Mouse (Mus musculus) CH12.LX (cell line): ENCODE results near the gene Gstp2. TPM values are rescaled to one million over a fixed set of nuclear protein-coding genes. Genes with fewer than 3 reads are reported as not detected.
A peak's percentile ranks its signal among the peaks of the same experiment; 100 is the strongest.

ENCODE experiments used
- DNase-seq: peaks from one replicate; pipeline ENCODE4 v3.0.0-alpha.2; 2013; ENCODE audit errors: extremely low read depth
- H3K27ac ChIP-seq: 2 replicates; pipeline ENCODE4 v1.5.1; 2012; ENCODE audit warnings: low read depth, mild to moderate bottlenecking, control low read depth, moderate library complexity; ENCODE audit not compliant: insufficient read depth
- H3K27me3 ChIP-seq: replicated peaks from 2 replicates; pipeline ENCODE3; 2012; ENCODE audit warnings: inconsistent platforms
- H3K36me3 ChIP-seq, 2 experiments: replicated peaks in 1 of 2; 2 replicates each; pipeline versions ENCODE3 to v1.6.1; 2012; ENCODE audit warnings: inconsistent platforms in 1 of 2, low read length in 1 of 2, mild to moderate bottlenecking in 1 of 2, mixed read lengths in 1 of 2, moderate library complexity in 1 of 2; ENCODE audit not compliant: control insufficient read depth in 1 of 2, insufficient read depth in 1 of 2
- H3K4me1 ChIP-seq, 2 experiments: 2 replicates each; pipeline ENCODE4 v1.6.1; 2012; ENCODE audit warnings: inconsistent platforms in 1 of 2, moderate library complexity in 1 of 2; ENCODE audit not compliant: insufficient read depth in 2 of 2, control insufficient read depth in 1 of 2
- H3K4me2 ChIP-seq: 2 replicates; pipeline ENCODE4 v1.6.1; 2012; ENCODE audit warnings: low read depth, mild to moderate bottlenecking, control low read depth; ENCODE audit not compliant: poor library complexity, insufficient read depth, severe bottlenecking
- H3K4me3 ChIP-seq, 3 experiments: fragments of 150-350 bp in 1 of 3; sonication (generic) in 1 of 3; replicated peaks in 1 of 3; 2 replicates each; pipeline versions ENCODE3 to v1.5.1; 2011 to 2012; ENCODE audit warnings: low read depth in 2 of 3, low read length in 2 of 3, mild to moderate bottlenecking in 2 of 3, moderate library complexity in 2 of 3, control low read depth in 1 of 3, improper control_type of control experiment in 1 of 3, inconsistent platforms in 1 of 3, mixed read lengths in 1 of 3; ENCODE audit not compliant: poor library complexity in 1 of 3
- H3K79me2 ChIP-seq: replicated peaks from 2 replicates; pipeline ENCODE4 v1.6.1; 2012; ENCODE audit warnings: mild to moderate bottlenecking, moderate library complexity; ENCODE audit not compliant: control insufficient read depth, poor library complexity, insufficient read depth, severe bottlenecking; ENCODE audit errors: extremely low read depth
- H3K9ac ChIP-seq: 2 replicates; pipeline ENCODE4 v1.6.1; 2012; ENCODE audit warnings: low read depth, mild to moderate bottlenecking, control low read depth, moderate library complexity; ENCODE audit not compliant: insufficient read depth
- H3K9me3 ChIP-seq: replicated peaks from 2 replicates; pipeline ENCODE3; 2012; ENCODE audit warnings: low read length, inconsistent platforms, mixed read lengths
- BHLHE40 ChIP-seq: IDR thresholded peaks from 2 replicates; pipeline ENCODE4 v1.6.1; 2011; ENCODE audit warnings: mild to moderate bottlenecking, low read depth, low read length, improper control_type of control experiment
- CHD1 ChIP-seq: IDR thresholded peaks from 2 replicates; pipeline ENCODE4 v1.6.1; 2012; ENCODE audit warnings: low read depth, low read length, improper control_type of control experiment, inconsistent platforms
- CHD2 ChIP-seq: IDR thresholded peaks from 2 replicates; pipeline ENCODE4 v1.6.1; 2011; ENCODE audit warnings: low read length, improper control_type of control experiment
- CTCF ChIP-seq, 2 experiments: IDR thresholded peaks in 1 of 2; conservative IDR thresholded peaks in 1 of 2; 2 replicates each; pipeline ENCODE4 v1.5.1; 2011 to 2012; ENCODE audit warnings: low read depth in 2 of 2, low read length in 2 of 2, improper control_type of control experiment in 1 of 2, inconsistent platforms in 1 of 2, mild to moderate bottlenecking in 1 of 2, moderate library complexity in 1 of 2
- E2F4 ChIP-seq: IDR thresholded peaks from 2 replicates; pipeline ENCODE4 v1.6.1; 2011; ENCODE audit warnings: low read depth, low read length, improper control_type of control experiment; ENCODE audit not compliant: insufficient replicate concordance
- ETS1 ChIP-seq: conservative IDR thresholded peaks from 2 replicates; pipeline ENCODE4 v1.6.1; 2012; ENCODE audit warnings: low read depth, mild to moderate bottlenecking, inconsistent platforms, low read length, improper control_type of control experiment, moderate library complexity
- HCFC1 ChIP-seq: IDR thresholded peaks from 2 replicates; pipeline ENCODE4 v1.6.1; 2012; ENCODE audit warnings: low read depth, mild to moderate bottlenecking, inconsistent platforms, low read length, improper control_type of control experiment
- JUN ChIP-seq: IDR thresholded peaks from 2 replicates; pipeline ENCODE4 v1.6.1; 2011; ENCODE audit warnings: low read depth, mild to moderate bottlenecking, low read length, improper control_type of control experiment, moderate library complexity; ENCODE audit not compliant: insufficient read depth
- KAT2A ChIP-seq: IDR thresholded peaks from 2 replicates; pipeline ENCODE4 v1.6.1; 2012; ENCODE audit warnings: low read length, improper control_type of control experiment, inconsistent platforms; ENCODE audit not compliant: insufficient replicate concordance
- MAZ ChIP-seq: IDR thresholded peaks from 2 replicates; pipeline ENCODE4 v1.6.1; 2012; ENCODE audit warnings: low read depth, mild to moderate bottlenecking, inconsistent platforms, low read length, improper control_type of control experiment, moderate library complexity
- MXI1 ChIP-seq: IDR thresholded peaks from 2 replicates; pipeline ENCODE4 v1.6.1; 2011; ENCODE audit warnings: mild to moderate bottlenecking, low read depth, low read length, improper control_type of control experiment
- MYC ChIP-seq: IDR thresholded peaks from 2 replicates; pipeline ENCODE4 v1.6.1; 2011; ENCODE audit warnings: low read depth, mild to moderate bottlenecking, improper control_type of control experiment, low read length
- NELFE ChIP-seq: IDR thresholded peaks from 2 replicates; pipeline ENCODE4 v1.6.1; 2011; ENCODE audit warnings: low read depth, low read length, improper control_type of control experiment
- NRF1 ChIP-seq: IDR thresholded peaks from 2 replicates; pipeline ENCODE4 v1.6.1; 2014; ENCODE audit warnings: low read depth, mild to moderate bottlenecking, inconsistent platforms, low read length, improper control_type of control experiment, moderate library complexity
- POLR2AphosphoS2 ChIP-seq: IDR thresholded peaks from 2 replicates; pipeline ENCODE4 v1.6.1; 2011; ENCODE audit warnings: low read depth, low read length, improper control_type of control experiment
- SMC3 ChIP-seq: IDR thresholded peaks from 2 replicates; pipeline ENCODE4 v1.6.1; 2011; ENCODE audit warnings: low read depth, low read length, improper control_type of control experiment
- TBP ChIP-seq: conservative IDR thresholded peaks from 2 replicates; pipeline ENCODE4 v1.6.1; 2011; ENCODE audit warnings: low read depth, low read length, improper control_type of control experiment
- TCF12 ChIP-seq: IDR thresholded peaks from 2 replicates; pipeline ENCODE4 v1.6.1; 2014; ENCODE audit warnings: low read depth, mild to moderate bottlenecking, inconsistent platforms, low read length, improper control_type of control experiment
- USF1 ChIP-seq: IDR thresholded peaks from 2 replicates; pipeline ENCODE4 v1.6.1; 2014; ENCODE audit warnings: low read depth, mild to moderate bottlenecking, inconsistent platforms, low read length, improper control_type of control experiment
- USF2 ChIP-seq: conservative IDR thresholded peaks from 2 replicates; pipeline ENCODE4 v1.6.1; 2011; ENCODE audit warnings: low read depth, low read length, improper control_type of control experiment
- ZC3H11A ChIP-seq: IDR thresholded peaks from 2 replicates; pipeline ENCODE4 v1.6.1; 2012; ENCODE audit warnings: low read depth, mild to moderate bottlenecking, inconsistent platforms, low read length, improper control_type of control experiment
- ZNF384 ChIP-seq: IDR thresholded peaks from 2 replicates; pipeline ENCODE4 v1.6.1; 2012; ENCODE audit warnings: low read depth, low read length, improper control_type of control experiment, inconsistent platforms
- dilution Hi-C: fragments of 300-500 bp; cut with MboI; formaldehyde crosslinking; loops from 2 replicates; pipeline ENCODE4 v1.14.3; 2020; ENCODE audit warnings: low sequenced_read_pairs; ENCODE audit not compliant: extremely low pct_unique_long_range_greater_than_20kb, extremely low pct_ligation_motif_present
- in situ Hi-C: fragments of 300-500 bp; cut with MboI; formaldehyde crosslinking; loops from 3 replicates; pipeline ENCODE4 v1.14.3; 2019; ENCODE audit warnings: low sequenced_read_pairs, low pct_ligation_motif_present, low pct_unique_long_range_greater_than_20kb, mixed read lengths
- polyA plus RNA-seq: library from polyadenylated mRNA; unstranded; fragments of >175 nt; gene quantifications from 2 replicates; pipeline ENCODE4 v1.2.1, GENCODE M21; 2012; ENCODE audit warnings: low read depth; ENCODE audit not compliant: insufficient read length
- total RNA-seq, 2 experiments: library from RNA; depleted of rRNA; stranded (reverse); fragments of 300-350 nt in 1 of 2; fragments of >200 nt in 1 of 2; gene quantifications; 2 replicates each; pipeline ENCODE4 v1.2.3; 2012 to 2014

The Gstp2 gene
- total and polyA plus RNA-seq, 3 experiments: 1.4 to 21.1 TPM; not detected in 1

DNA sequence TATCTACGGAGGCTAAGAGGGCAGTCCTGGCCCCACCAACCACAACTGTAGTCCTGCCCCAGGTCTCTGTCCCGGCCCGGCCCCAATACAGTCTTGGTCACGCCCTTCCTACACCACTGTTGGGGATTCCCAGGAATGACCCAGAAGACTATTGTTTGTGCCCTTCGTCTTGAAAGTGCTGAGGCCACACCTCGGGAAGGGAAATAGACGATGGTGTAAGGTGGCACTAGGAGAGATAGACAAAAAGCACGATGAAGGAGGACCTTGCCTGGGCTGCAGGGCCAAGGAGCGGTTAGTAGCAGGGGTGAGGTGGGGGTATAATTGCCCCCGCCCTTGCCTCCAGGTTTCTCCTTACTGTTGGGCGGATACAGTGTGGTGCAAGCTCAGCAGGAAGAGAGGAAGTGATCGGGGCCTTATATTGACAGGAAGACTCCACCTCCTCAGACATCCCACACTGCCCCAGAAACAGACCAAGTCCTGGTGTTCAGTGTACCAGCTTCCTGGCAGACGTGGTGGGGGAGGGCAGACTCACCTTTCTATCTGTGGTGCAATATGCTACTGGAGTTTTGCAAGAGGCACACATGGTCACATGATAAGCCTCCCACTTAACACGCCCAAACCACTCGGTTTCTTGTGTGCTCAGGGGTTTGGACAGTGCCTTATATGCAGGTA, 13.4 kb upstream of the Gstp2 start, which contains the start of gene Gstp3:
Gene Gstp3 (minus strand): TSS at position 501 of the 672 bp plus-strand sequence.
- dilution Hi-C loops (no loop called here), in situ Hi-C loops (no loop called here)
- Histone ChIP-seq H3K9me3 (peaks cover 3% of the 10 kb centered on the region), H3K4me3 (no peak within 1 kb of the TSS), H3K27me3 (no peaks in the 10 kb centered on the region), H3K27ac (no peak within 1 kb of the TSS; the same call in 1 of the 2 replicates), H3K4me1 (peaks cover 21 to 25% of the 10 kb centered on the region in 2 experiments), H3K79me2 (no peaks in the 10 kb centered on the region), H3K9ac (no peak within 1 kb of the TSS), H3K36me3 (no peaks in the 10 kb centered on the region), H3K4me2 (no peak within 1 kb of the TSS)
- TF ChIP-seq BHLHE40 (0 out of 2 replicates have a peak, but pooled peaks have one; percentile 22), USF2 (no peak), ZNF384 (no peak), USF1 (peak; percentile 7; the same call in 1 of the 2 replicates), CHD1 (no peak), HCFC1 (no peak), TBP (no peak), E2F4 (no peak)
- no peak for DNase-seq

- Histone ChIP-seq H3K27me3 (no peaks in the 10 kb centered on the region), H3K79me2 (no peaks in the 10 kb centered on the region), H3K4me3 (no peak overlapping the region), H3K27ac (no peak overlapping the region; the same call in 1 of the 2 replicates), H3K9me3 (peaks cover 3% of the 10 kb centered on the region), H3K9ac (no peak overlapping the region), H3K4me1 (peaks cover 21 to 25% of the 10 kb centered on the region in 2 experiments), H3K4me2 (no peak overlapping the region), H3K36me3 (no peaks in the 10 kb centered on the region)
- no peak for DNase-seq
- in situ Hi-C loops: no loop called here
- dilution Hi-C loops: no loop called here
- TF ChIP-seq KAT2A (no peak), POLR2AphosphoS2 (no peak), ETS1 (no peak), ZC3H11A (no peak), TCF12 (no peak), CTCF (conservative IDR thresholded peaks at IDR 0.05 in 1 of 2, IDR thresholded peaks at IDR 0.05 in 1 of 2; ENCODE audit: low read depth in 2 of 2, low read length in 2 of 2) (no peak), SMC3 (no peak), USF2 (no peak), NRF1 (no peak), MAZ (no peak), MXI1 (no peak), CHD2 (no peak), NELFE (no peak), BHLHE40 (no peak), JUN (no peak), MYC (no peak)
Observed at GRCm38 (mm10) chr19:4058581-4058980, 12.8 kb upstream of the Gstp2 start.
